Mouse (Mus musculus) neural tube, embryonic 13.5 days (tissue): ENCODE data around the gene Bsnd. TPM values are rescaled to one million over a fixed set of nuclear protein-coding genes. Genes with fewer than 3 reads are reported as not detected.
A peak's percentile ranks its signal among the peaks of the same experiment; 100 is the strongest.

Experiments
- ATAC-seq: fragments of 200-750 bp; cut with Nextera tagmentation; 2 replicates; pipeline ENCODE4 v1.8.0; 2017; ENCODE audit warnings: low read depth, mild to moderate bottlenecking, moderate TSS enrichment, moderate library complexity
- H3K27ac ChIP-seq: fragments of 300-500 bp; sonication (generic); replicated peaks from 2 replicates; pipeline ENCODE4 v1.5.1; 2015; ENCODE audit warnings: moderate library complexity, mild to moderate bottlenecking, inconsistent platforms
- H3K27me3 ChIP-seq: fragments of 300-500 bp; sonication (generic); 2 replicates; pipeline ENCODE4 v1.6.1; 2015; ENCODE audit warnings: mild to moderate bottlenecking, inconsistent platforms
- H3K36me3 ChIP-seq: fragments of 300-500 bp; sonication (generic); 2 replicates; pipeline ENCODE4 v1.6.1; 2015; ENCODE audit warnings: mild to moderate bottlenecking, inconsistent platforms
- H3K4me1 ChIP-seq: fragments of 300-500 bp; sonication (generic); replicated peaks from 2 replicates; pipeline ENCODE4 v1.6.1; 2015; ENCODE audit warnings: inconsistent platforms
- H3K4me2 ChIP-seq: fragments of 300-500 bp; sonication (generic); 2 replicates; pipeline ENCODE4 v1.6.1; 2015; ENCODE audit warnings: inconsistent platforms, mild to moderate bottlenecking, moderate library complexity
- H3K4me3 ChIP-seq: fragments of 300-500 bp; sonication (generic); 2 replicates; pipeline ENCODE4 v1.5.1; 2015; ENCODE audit warnings: mild to moderate bottlenecking, inconsistent platforms
- H3K9ac ChIP-seq: fragments of 300-500 bp; sonication (generic); 2 replicates; pipeline ENCODE4 v1.6.1; 2015; ENCODE audit warnings: moderate library complexity, mild to moderate bottlenecking, inconsistent platforms
- H3K9me3 ChIP-seq: fragments of 300-500 bp; sonication (generic); 2 replicates; pipeline ENCODE4 v1.6.1; 2016; ENCODE audit warnings: inconsistent platforms
- WGBS: fragments of 180-500 bp; shearing (Covaris S2); methylation state at CpG from one replicate; pipeline ENCODE4 v1.1.7; 2015; 5-methylcytosine and 5-hydroxymethylcytosine counted together
- polyA plus RNA-seq: library from polyadenylated mRNA; unstranded; fragments of >200 nt; fragmentation: Nextera tagmentation; extraction: Ambion mirVana; gene quantifications from 2 replicates; pipeline ENCODE4 v1.2.1, GENCODE M21; 2015

The Bsnd gene
- polyA plus RNA-seq, 1 experiment from 2014 or later = not detected

GRCm38 (mm10) chr4:106474241-106474640 is 17.8 kb downstream of the Bsnd start:
- Histone ChIP-seq H3K9ac (no peak overlapping the region), H3K27ac (no peak overlapping the region)

GRCm38 (mm10) chr4:106472335-106472734 is 19.7 kb downstream of the Bsnd start:
- WGBS = 16% methylated on average over 3 of the region's 3 CpGs
- Histone ChIP-seq H3K27me3 (no peaks in the 10 kb centered on the region), H3K9ac (no peak overlapping the region), H3K9me3 (no peaks in the 10 kb centered on the region), H3K4me3 (no peak overlapping the region), H3K4me2 (no peak overlapping the region), H3K4me1 (peaks cover 3% of the 10 kb centered on the region; the same call in 1 of the 2 replicates), H3K36me3 (no peaks in the 10 kb centered on the region), H3K27ac (no peak overlapping the region)
- ATAC-seq = peak; percentile 79

More at GRCm38 (mm10) chr4:106474241-106474640, 17.8 kb downstream of the Bsnd start:
- Histone ChIP-seq H3K4me3 (no peak overlapping the region), H3K9me3 (no peaks in the 10 kb centered on the region), H3K27me3 (no peaks in the 10 kb centered on the region), H3K36me3 (no peaks in the 10 kb centered on the region), H3K4me2 (no peak overlapping the region), H3K4me1 (peaks cover 3% of the 10 kb centered on the region; the same call in 1 of the 2 replicates)
- ATAC-seq = peak; percentile 53
- 7% methylated on average over 6 of the region's 6 CpGs for WGBS

GRCm38 (mm10) chr4:106470921-106471320 is 21.2 kb downstream of the Bsnd start:
- Histone ChIP-seq H3K4me2 (no peak overlapping the region), H3K36me3 (no peaks in the 10 kb centered on the region), H3K4me1 (peaks cover 3% of the 10 kb centered on the region; the same call in 1 of the 2 replicates), H3K9me3 (no peaks in the 10 kb centered on the region), H3K27me3 (no peaks in the 10 kb centered on the region), H3K9ac (no peak overlapping the region), H3K27ac (no peak overlapping the region), H3K4me3 (no peak overlapping the region)
- WGBS = 81% methylated on average over 5 of the region's 5 CpGs
- ATAC-seq = no peak

GRCm38 (mm10) chr4:106467420-106468110 is 24.5 kb downstream of the Bsnd start:
- ATAC-seq = no peak
- 85% methylated on average over 13 of the region's 13 CpGs for WGBS
- H3K4me1 ChIP-seq = peaks cover 19% of the 10 kb centered on the region
- no peak overlapping the region for H3K27ac ChIP-seq
- no peak overlapping the region for H3K4me3 ChIP-seq
- H3K9me3 ChIP-seq = no peaks in the 10 kb centered on the region
- no peaks in the 10 kb centered on the region for H3K36me3 ChIP-seq
- no peak overlapping the region for H3K4me2 ChIP-seq
- no peak overlapping the region for H3K9ac ChIP-seq
- peaks cover 26% of the 10 kb centered on the region for H3K27me3 ChIP-seq

GRCm38 (mm10) chr4:106463174-106463801 is 28.8 kb downstream of the Bsnd start:
- ATAC-seq = peak; percentile 32; the same call in 1 of the 2 replicates
- peak overlapping the region; percentile 62 for H3K9ac ChIP-seq
- H3K36me3 ChIP-seq = no peaks in the 10 kb centered on the region
- no peak overlapping the region for H3K27ac ChIP-seq
- 19% methylated on average over 21 of the region's 21 CpGs for WGBS
- H3K4me2 ChIP-seq = peak overlapping the region; percentile 62
- peaks cover 19% of the 10 kb centered on the region for H3K4me1 ChIP-seq
- no peaks in the 10 kb centered on the region for H3K9me3 ChIP-seq
- H3K27me3 ChIP-seq = peaks cover 36% of the 10 kb centered on the region
- H3K4me3 ChIP-seq = peak overlapping the region; percentile 39

- Histone ChIP-seq H3K4me2 (no peak overlapping the region), H3K27me3 (peaks cover 36% of the 10 kb centered on the region), H3K27ac (no peak overlapping the region), H3K36me3 (no peaks in the 10 kb centered on the region), H3K4me3 (no peak overlapping the region), H3K9ac (no peak overlapping the region), H3K4me1 (peaks cover 19% of the 10 kb centered on the region), H3K9me3 (no peaks in the 10 kb centered on the region)
- WGBS = 67% methylated on average over 5 of the region's 5 CpGs
- ATAC-seq = no peak
Observed at GRCm38 (mm10) chr4:106462524-106462923, 29.6 kb downstream of the Bsnd start.

GRCm38 (mm10) chr4:106462016-106462415 is 30.1 kb downstream of the Bsnd start:
- Histone ChIP-seq H3K4me1 (peaks cover 19% of the 10 kb centered on the region), H3K9ac (no peak overlapping the region), H3K27ac (no peak overlapping the region), H3K4me3 (no peak overlapping the region), H3K36me3 (no peaks in the 10 kb centered on the region), H3K4me2 (no peak overlapping the region), H3K27me3 (peaks cover 36% of the 10 kb centered on the region), H3K9me3 (no peaks in the 10 kb centered on the region)
- WGBS = 76% methylated on average over 9 of the region's 9 CpGs
- ATAC-seq = no peak

- 94% methylated on average over 7 of the region's 7 CpGs for WGBS
- ATAC-seq = no peak
- no peaks in the 10 kb centered on the region for H3K9me3 ChIP-seq
- no peak overlapping the region for H3K27ac ChIP-seq
- H3K4me3 ChIP-seq = no peak overlapping the region
- no peak overlapping the region for H3K4me2 ChIP-seq
- no peak overlapping the region for H3K9ac ChIP-seq
- H3K27me3 ChIP-seq = no peaks in the 10 kb centered on the region
- H3K36me3 ChIP-seq = no peaks in the 10 kb centered on the region
- H3K4me1 ChIP-seq = no peaks in the 10 kb centered on the region
Observed at GRCm38 (mm10) chr4:106454541-106454940, 37.5 kb downstream of the Bsnd start.

GRCm38 (mm10) chr4:106453516-106453915 is 38.6 kb downstream of the Bsnd start:
- ATAC-seq = no peak

GRCm38 (mm10) chr4:106453108-106453507 is 39.0 kb downstream of the Bsnd start:
- WGBS = 86% methylated on average over 5 of the region's 5 CpGs
- H3K4me1 ChIP-seq = no peaks in the 10 kb centered on the region
- H3K27ac ChIP-seq = no peak overlapping the region
- no peak overlapping the region for H3K9ac ChIP-seq
- H3K9me3 ChIP-seq = no peaks in the 10 kb centered on the region
- H3K27me3 ChIP-seq = no peaks in the 10 kb centered on the region
- no peak for ATAC-seq
- no peak overlapping the region for H3K4me3 ChIP-seq
- H3K4me2 ChIP-seq = no peak overlapping the region
- H3K36me3 ChIP-seq = no peaks in the 10 kb centered on the region

More at GRCm38 (mm10) chr4:106453516-106453915, 38.6 kb downstream of the Bsnd start:
- no peaks in the 10 kb centered on the region for H3K36me3 ChIP-seq
- no peak overlapping the region for H3K27ac ChIP-seq
- 81% methylated on average over 4 of the region's 4 CpGs for WGBS
- H3K27me3 ChIP-seq = no peaks in the 10 kb centered on the region
- no peak overlapping the region for H3K4me2 ChIP-seq
- H3K4me3 ChIP-seq = no peak overlapping the region
- no peak overlapping the region for H3K9ac ChIP-seq
- no peaks in the 10 kb centered on the region for H3K4me1 ChIP-seq
- H3K9me3 ChIP-seq = no peaks in the 10 kb centered on the region

- H3K9ac ChIP-seq = no peak overlapping the region
- H3K4me2 ChIP-seq = no peak overlapping the region
- no peak overlapping the region for H3K4me3 ChIP-seq
- no peaks in the 10 kb centered on the region for H3K36me3 ChIP-seq
- no peaks in the 10 kb centered on the region for H3K4me1 ChIP-seq
- no peaks in the 10 kb centered on the region for H3K9me3 ChIP-seq
- H3K27ac ChIP-seq = no peak overlapping the region
- WGBS = 84% methylated on average over 7 of the region's 7 CpGs
- H3K27me3 ChIP-seq = no peaks in the 10 kb centered on the region
- no peak for ATAC-seq
Observed at GRCm38 (mm10) chr4:106452401-106452800, 39.7 kb downstream of the Bsnd start.

GRCm38 (mm10) chr4:106449306-106449705 is 42.8 kb downstream of the Bsnd start:
- Histone ChIP-seq H3K4me2 (no peak overlapping the region), H3K27ac (no peak overlapping the region), H3K36me3 (no peaks in the 10 kb centered on the region), H3K27me3 (no peaks in the 10 kb centered on the region), H3K9ac (no peak overlapping the region), H3K4me3 (no peak overlapping the region), H3K4me1 (no peaks in the 10 kb centered on the region), H3K9me3 (no peaks in the 10 kb centered on the region)
- no peak for ATAC-seq
- 83% methylated on average over 8 of the region's 8 CpGs for WGBS
